Mouse (Mus musculus) WW6 (cell line): Measurements from ENCODE around the gene Rab5c.

ENCODE experiments used
- DNase-seq: peaks from one replicate; pipeline ENCODE4 v3.0.0-alpha.2; 2013; ENCODE audit warnings: low read depth, low spot score

Gene Rab5c

GRCm38 (mm10) chr11:100754021-100754692 lies 16.1 kb upstream of the Rab5c start:
- DNase-seq: no peak

- no peak for DNase-seq
These were observed 14.3 kb upstream of the Rab5c start for GRCm38 (mm10) chr11:100752294-100752693.

- no peak for DNase-seq
These were observed 12.1 kb upstream of the Rab5c start for GRCm38 (mm10) chr11:100750127-100750526.

DNA sequence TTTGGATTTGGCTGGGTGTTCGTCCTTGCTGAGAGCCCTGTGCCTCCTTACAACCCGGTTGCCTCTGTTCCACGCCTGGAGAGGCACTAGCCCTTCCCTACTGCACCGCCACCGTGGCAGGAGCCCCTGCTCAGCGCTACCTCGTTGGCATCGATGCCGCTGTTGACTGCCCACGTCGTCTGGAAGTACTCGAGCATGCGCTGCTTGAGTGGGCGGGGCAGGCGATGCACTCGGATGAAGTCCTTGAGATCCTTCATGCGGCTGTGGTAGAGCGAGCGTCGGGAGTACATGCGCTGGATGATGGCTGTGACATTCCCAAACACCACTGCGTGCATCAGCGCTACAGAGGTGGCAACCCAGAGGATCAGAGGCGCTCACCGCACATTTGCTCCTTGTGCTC lies 11.5 kb upstream of the Rab5c start:
- DNase-seq: no peak

- no peak for DNase-seq
These were observed 10.6 kb upstream of the Rab5c start for GRCm38 (mm10) chr11:100748620-100749019.

DNA sequence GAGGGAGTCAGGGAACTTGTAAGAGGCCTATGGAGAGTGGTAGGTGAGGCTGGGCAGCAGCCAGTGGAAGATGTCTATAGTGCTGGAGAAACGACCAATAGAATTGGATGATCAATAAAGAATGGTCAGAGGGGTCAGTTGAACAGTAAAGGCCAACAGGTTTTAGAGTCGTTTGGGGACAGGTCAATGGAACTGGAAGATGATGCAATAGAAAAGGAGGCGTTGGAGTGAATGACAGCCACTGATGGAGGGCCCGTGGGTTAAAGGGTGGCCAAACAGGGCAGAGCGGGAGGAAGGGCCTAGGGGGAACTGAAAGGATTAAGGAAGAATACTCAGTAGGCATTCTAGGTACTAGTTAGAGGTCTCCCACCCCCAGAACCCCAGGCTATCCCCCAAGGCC lies 9.1 kb upstream of the Rab5c start:
- DNase-seq: no peak

GRCm38 (mm10) chr11:100746546-100746945 lies 8.5 kb upstream of the Rab5c start:
- DNase-seq: no peak

GRCm38 (mm10) chr11:100745085-100745484 lies 7.1 kb upstream of the Rab5c start:
- no peak for DNase-seq

GRCm38 (mm10) chr11:100741348-100741747 lies 3.3 kb upstream of the Rab5c start:
- no peak for DNase-seq

DNA sequence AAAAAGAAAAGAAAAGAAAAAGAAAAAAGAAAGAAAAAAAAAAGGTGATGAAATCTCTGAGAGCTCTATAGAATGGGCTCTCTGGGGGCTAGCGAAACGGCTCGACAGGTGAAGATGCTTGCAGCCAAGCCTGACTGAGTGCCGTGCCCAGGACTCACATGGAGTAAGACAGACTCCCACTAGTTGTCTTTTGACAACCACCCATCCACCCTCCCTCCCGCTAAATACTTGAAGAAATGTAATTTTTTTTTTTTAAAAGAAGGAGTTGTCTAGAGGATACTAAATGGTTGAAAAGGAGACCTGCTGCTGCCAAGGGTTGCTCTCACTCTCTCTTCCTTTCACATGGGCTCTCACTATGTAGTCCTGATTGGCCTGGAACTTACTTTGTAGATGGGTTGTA lies 734 bp upstream of the Rab5c start:
- DNase-seq: no peak

DNA sequence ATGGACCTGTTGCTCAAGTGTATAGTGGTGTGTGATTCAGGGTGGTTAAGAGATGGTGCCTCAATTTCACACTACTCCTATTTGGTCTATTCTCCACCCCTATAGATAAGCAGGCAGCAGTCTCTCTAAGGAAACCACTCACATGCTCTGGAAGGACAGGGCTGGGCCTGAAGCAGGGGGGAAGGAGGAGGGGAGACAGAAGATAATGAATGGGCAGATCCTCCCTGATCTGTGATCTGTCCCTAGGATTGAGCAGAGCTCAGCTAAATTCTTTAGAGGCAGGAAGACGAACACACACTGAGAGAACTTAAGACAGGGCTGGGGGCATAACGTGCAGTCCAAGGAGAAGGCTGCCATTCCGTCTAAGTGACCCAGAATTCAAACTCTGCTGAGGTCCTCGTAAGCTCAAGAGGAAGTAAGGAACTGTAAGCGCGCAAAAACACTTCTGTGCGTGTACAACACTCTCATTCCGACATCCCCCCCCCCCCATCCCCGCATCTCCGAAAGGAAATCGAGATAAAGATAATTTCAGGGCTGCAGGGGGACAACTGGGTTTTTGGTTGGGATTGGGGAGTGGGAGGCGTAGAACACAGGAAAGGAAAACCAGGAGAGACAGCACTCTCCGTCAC lies 796 bp downstream of the Rab5c start:
- DNase-seq: no peak

GRCm38 (mm10) chr11:100736746-100737080 lies 1.3 kb downstream of the Rab5c start:
- DNase-seq: no peak

DNA sequence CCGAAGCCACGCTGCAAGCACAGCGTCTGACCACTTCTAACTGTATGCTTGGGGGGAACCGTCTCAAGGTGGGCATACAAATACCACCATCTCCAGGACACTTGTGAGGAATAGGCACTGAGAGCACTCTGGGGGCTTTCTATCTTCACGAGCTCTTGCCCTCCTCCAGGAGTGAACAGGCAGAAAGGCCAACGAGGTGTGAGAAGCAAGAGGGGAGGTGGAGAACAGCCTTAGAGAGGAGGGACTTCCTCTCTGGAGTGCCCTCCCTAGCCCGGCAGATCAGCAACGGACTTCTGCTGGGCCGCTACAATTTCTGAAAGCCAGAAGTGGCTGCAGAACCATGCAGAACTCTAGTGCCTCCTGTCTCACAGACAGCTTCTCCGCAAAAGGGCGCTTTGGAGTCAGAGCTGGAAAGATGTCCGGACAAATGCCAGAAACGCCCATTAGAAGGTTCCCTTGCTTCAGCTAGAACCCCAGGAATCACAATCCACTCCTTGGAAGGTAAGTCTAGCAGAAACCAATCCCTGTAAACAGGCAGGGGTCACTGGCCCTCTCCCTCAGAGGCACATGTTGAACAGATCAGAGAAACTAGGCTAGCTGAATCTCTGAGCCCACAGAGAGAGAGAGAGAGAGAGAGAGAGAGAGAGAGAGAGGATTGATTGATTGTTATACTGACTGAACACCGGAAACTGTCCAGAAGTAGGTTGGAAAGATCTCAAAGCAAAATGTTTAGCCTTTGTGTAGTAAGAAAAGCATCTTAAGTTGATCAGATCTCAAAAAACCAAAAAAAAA lies 1.9 kb downstream of the Rab5c start:
- DNase-seq: no peak

DNA sequence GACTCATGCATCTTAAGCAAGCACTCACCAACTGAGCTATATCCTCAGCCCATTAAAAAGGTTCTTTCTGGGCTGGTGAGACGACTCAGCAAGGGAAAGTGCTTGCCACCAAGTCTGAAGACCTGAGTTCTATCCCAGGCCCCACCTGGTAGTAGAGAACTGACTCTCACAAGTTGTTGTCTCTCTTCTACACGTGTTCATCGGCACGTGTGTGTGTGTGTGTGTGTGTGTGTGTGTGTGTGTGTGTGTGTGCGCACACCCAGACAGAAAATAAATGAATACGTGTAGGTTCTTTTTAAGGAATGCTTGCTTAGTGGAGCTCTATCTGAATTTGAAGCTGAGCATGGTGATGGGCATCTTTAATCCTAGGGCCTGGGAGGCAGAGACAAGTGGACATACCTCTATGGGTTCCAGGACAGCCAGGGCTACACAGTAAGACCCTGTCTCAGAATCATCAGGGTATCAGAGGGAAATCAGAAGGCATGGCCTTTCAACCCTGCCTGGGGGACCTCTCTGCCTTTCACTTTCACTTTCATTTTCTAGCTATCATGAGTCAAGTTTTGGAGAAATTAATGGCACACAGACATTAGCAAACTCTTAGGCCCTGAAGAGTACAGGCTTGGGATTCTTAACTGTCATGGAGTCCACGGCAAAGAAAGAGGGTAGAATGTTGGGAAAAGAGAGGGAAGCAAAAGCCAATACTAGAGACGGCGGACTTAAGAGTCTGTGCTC lies 2.7 kb downstream of the Rab5c start:
- no peak for DNase-seq

DNA sequence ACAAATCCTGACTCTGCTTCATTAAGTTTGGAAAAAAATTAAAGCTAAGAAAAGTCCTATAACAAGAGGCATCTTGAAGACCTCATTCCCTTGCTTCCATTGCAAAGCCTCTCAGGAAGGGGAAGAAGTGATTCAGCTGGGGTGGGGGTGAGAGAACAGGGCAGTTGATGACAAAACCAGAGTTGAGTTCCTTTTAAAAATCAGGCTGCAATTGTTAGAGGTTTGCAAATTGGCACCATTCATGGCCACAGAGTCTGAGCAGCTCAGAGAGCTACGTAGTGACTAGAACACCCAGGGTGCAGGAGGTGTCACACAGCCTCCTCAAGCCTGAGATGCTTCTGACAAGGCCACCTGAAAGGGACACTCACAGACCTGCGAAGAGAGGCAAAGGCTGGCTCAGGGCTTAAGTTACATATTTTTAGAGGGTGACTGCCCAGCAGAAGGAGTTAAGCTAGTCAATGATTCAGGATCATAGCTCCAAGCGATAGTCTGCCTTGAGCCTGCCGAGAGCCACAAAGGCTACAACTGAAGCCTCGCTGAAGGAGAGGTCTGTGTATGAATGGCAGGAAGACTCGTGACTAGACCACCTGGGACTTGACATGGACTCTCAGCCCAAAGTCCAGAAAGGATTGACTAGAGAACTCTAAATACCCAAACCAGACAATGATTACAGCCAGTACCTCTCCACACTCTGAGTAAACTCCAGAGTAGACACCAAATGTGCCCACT lies 7.4 kb downstream of the Rab5c start:
- no peak for DNase-seq

DNA sequence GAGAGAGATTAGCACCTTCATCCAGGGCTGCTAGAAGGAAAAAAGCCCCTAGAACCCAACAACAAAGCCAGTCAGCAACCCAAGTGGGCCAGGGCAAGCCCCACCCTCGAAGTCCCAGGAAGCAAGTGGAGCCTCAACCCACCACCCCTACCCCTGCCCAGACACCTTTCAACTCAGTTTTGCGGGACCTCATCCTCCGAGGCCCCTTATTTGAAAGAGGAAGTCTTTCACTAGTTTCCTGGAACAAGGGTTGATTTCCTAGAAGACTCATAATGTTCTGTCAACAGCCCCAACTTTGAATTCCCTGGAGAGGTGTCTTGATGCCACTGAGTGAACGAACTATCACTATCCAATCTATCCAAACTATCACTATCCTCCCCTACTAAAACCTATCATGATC lies 8.0 kb downstream of the Rab5c start:
- DNase-seq: no peak

GRCm38 (mm10) chr11:100728601-100729000 lies 9.4 kb downstream of the Rab5c start:
- DNase-seq: no peak

DNA sequence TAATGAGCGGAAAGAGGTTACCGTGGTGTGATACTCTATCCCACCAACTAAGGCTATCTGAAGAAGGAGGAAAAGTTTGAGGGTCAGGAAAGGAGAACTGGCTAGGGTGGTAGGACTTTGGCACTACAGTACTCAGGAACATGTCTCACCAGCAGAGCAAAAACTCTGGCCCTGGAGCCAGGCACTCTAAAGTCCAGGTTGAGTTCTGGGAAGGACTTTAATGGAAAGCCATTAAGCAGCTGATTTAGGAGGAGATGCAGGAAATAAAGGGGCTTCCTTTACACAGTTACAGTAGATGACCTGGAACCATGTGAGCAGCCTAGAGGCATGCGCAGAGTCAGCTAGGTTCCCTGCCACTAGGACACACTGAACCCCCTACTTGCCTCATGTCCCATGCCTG lies 10.8 kb downstream of the Rab5c start:
- no peak for DNase-seq

DNA sequence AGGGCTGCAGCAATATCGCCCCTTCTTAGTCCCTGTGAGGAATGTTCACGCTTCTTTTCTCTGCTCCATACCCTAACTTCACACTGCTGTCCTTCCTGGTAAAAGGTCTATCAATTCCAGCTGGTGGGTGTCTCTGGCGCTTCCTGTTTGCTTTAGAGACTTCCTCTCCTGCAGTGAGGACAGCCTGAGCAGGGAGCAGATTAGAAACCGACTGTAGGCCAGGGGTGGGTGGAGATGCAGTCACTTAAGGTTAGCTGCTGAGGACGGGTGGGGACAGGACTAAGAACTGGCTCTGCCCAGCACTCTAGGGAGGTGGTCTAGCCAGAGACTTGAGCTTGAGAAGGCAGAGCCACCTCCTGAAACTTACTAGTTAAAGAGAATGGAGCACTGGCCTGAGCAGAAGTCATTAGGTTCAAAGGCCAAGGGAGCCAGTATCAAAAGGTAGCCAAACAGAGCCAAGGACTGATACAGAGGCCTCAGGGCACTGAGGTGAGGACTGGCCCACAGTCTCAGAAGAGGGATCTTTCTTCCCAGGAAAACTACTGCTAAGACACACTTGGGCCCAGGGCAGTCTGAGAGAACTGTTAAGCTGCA lies 13.0 kb downstream of the Rab5c start:
- no peak for DNase-seq

DNA sequence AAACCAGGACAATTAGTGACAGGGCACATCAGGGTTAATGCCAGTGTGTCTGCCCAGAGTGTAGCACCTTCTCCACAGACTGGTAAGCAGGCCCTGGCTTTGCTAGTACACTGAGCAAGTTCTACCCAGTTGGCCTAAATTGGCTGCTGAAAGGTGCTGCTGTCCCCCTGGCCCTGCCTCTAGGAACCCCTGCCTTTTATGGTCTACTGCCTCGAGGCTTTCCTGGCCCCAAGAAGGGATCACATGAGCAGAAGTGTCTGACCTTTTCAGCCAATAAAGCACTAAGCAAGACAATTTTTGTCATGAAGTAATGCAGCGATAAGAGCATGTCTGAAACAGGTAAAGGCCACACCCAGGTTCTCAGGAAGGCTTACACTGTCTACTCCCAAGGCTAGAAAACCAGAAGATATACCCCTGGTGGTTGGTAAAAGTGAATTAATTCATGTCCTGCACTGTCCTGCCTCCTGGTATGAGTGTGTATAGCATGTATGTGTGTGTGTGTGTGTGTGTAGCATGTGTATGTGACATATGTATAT lies 15.5 kb downstream of the Rab5c start:
- no peak for DNase-seq
